Mouse (Mus musculus) embryonic facial prominence, embryonic 10.5 days (tissue): ENCODE data around the gene Shf. TPM values are rescaled to one million over a fixed set of nuclear protein-coding genes. Genes with fewer than 3 reads are reported as not detected.
A peak's percentile ranks its signal among the peaks of the same experiment; 100 is the strongest.

ENCODE experiments used
- DNase-seq: peaks from one replicate; pipeline ENCODE4 v3.0.0-alpha.2; 2017; ENCODE audit warnings: low spot score
- H3K27ac ChIP-seq: fragments of 300-500 bp; sonication (generic); replicated peaks from 2 replicates; pipeline ENCODE4 v1.5.1; 2016; ENCODE audit warnings: mild to moderate bottlenecking
- H3K27me3 ChIP-seq: fragments of 300-500 bp; sonication (generic); replicated peaks from 2 replicates; pipeline ENCODE4 v1.6.1; 2016; ENCODE audit warnings: low read depth, mild to moderate bottlenecking; ENCODE audit not compliant: poor library complexity, severe bottlenecking
- H3K36me3 ChIP-seq: fragments of 300-500 bp; sonication (generic); replicated peaks from 2 replicates; pipeline ENCODE4 v1.6.1; 2016; ENCODE audit warnings: mild to moderate bottlenecking, moderate library complexity
- H3K4me1 ChIP-seq: fragments of 300-500 bp; sonication (generic); 2 replicates; pipeline ENCODE4 v1.6.1; 2016
- H3K4me3 ChIP-seq: fragments of 300-500 bp; sonication (generic); 2 replicates; pipeline ENCODE4 v1.5.1; 2016; ENCODE audit warnings: mild to moderate bottlenecking, moderate library complexity
- H3K9me3 ChIP-seq: fragments of 300-500 bp; sonication (generic); 2 replicates; pipeline ENCODE4 v1.6.1; 2016; ENCODE audit warnings: mild to moderate bottlenecking
- WGBS: fragments of 180-500 bp; shearing (Covaris S2); methylation state at CpG from one replicate; pipeline ENCODE4 v1.1.7; 2016; 5-methylcytosine and 5-hydroxymethylcytosine counted together
- polyA plus RNA-seq: library from polyadenylated mRNA; unstranded; fragments of >200 nt; fragmentation: Nextera tagmentation; extraction: Ambion mirVana; gene quantifications from 2 replicates; pipeline ENCODE4 v1.2.1, GENCODE M21; 2016

Shf gene
- polyA plus RNA-seq, 1 experiment from 2014 or later = 4.7 TPM

DNA sequence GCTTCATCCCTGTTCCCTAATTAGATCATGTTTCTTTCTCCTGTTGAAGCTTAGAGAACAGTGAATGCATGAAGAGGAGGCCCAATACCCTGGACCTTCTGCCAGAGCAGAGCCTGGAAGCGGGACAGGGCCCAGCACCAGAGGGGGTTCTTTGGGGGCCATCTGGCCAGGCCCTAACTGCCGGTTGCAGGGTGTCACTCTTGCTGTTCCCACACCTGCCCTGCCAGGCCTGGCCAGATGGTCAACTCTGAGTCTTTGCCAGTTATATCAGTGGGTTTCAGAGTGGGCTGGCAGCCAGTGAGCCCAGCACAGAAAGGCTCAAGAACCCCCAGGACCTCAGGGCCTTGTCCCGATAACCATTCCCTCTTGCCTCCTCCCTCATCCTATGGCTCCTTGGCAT, 2.9 kb downstream of the Shf start:
- Histone ChIP-seq H3K36me3 (peaks cover 29% of the 10 kb centered on the region), H3K9me3 (no peaks in the 10 kb centered on the region), H3K4me3 (peak overlapping the region; percentile 97; the same call in 1 of the 2 replicates), H3K27ac (peak overlapping the region; percentile 54; the same call in 1 of the 2 replicates), H3K4me1 (peaks cover 50% of the 10 kb centered on the region), H3K27me3 (peaks cover 17% of the 10 kb centered on the region)
- no peak for DNase-seq
- 84% methylated on average over 3 of the region's 3 CpGs for WGBS

DNA sequence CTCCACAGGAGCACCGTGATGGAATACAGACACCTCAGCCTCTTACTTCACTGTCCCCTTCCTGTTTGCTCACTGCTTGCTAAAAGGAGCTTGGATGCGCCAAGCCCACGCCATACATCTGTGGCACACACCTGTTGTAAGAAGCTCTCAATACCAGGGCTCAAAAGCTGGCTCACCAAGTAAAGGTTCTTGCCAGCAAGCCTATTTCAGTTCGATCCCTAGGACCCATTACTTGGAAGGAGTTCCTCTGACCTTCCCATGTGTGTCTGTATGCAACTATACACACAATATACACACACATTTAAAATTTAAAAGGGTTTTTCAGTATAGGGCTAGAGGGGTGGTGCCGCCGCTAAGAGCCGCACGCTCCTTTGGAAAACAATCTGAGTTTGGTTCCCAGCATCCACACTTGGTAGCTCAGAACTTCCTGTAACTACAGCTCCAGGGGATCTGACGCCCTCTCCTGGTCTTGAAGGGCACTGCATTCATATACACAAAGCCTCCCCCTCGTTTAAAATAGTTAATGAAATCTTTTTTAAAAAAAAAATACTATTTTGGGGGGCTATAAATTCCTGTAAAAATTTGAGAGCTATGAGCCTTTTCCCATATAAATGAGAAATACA, 3.6 kb downstream of the Shf start:
- no peak for DNase-seq
- WGBS = 88% methylated on average over 10 of the region's 10 CpGs
- H3K27me3 ChIP-seq = peaks cover 10% of the 10 kb centered on the region
- peaks cover 31% of the 10 kb centered on the region for H3K36me3 ChIP-seq
- H3K4me1 ChIP-seq = peaks cover 55% of the 10 kb centered on the region
- no peaks in the 10 kb centered on the region for H3K9me3 ChIP-seq
- no peak overlapping the region for H3K27ac ChIP-seq
- no peak overlapping the region for H3K4me3 ChIP-seq

DNA sequence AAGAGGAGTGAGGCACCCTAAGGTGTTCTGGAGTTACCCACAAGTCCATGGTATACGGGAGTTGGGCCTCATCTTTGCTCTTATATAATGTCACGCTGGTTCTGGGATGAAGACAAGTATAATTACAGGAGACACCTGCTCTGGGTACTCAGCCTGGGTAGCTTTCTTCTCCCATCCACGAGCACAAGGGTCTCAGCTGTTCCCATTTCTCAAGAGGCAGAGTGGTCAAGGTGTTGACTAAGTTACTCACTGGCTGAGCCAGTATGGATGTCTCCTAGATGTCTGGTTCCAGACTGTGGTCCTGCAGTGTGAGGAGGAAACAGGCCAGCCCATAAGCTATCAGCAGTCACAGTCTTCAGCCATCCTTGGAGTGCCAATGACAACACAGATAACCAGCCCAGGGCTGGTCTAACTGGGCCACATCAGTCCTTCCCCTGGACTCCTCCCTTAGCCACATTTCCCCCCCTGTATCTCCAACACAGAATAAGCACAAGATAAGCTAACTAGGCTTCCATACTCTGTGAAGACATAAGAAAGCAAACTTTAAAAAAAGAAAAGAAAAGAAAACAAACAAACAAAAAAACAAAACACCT, 4.5 kb downstream of the Shf start:
- H3K36me3 ChIP-seq = peaks cover 40% of the 10 kb centered on the region
- H3K9me3 ChIP-seq = no peaks in the 10 kb centered on the region
- no peak overlapping the region for H3K27ac ChIP-seq
- H3K27me3 ChIP-seq = peaks cover 1% of the 10 kb centered on the region
- H3K4me1 ChIP-seq = peaks cover 52% of the 10 kb centered on the region
- DNase-seq = no peak
- 90% methylated on average over 3 of the region's 3 CpGs for WGBS
- H3K4me3 ChIP-seq = no peak overlapping the region

DNA sequence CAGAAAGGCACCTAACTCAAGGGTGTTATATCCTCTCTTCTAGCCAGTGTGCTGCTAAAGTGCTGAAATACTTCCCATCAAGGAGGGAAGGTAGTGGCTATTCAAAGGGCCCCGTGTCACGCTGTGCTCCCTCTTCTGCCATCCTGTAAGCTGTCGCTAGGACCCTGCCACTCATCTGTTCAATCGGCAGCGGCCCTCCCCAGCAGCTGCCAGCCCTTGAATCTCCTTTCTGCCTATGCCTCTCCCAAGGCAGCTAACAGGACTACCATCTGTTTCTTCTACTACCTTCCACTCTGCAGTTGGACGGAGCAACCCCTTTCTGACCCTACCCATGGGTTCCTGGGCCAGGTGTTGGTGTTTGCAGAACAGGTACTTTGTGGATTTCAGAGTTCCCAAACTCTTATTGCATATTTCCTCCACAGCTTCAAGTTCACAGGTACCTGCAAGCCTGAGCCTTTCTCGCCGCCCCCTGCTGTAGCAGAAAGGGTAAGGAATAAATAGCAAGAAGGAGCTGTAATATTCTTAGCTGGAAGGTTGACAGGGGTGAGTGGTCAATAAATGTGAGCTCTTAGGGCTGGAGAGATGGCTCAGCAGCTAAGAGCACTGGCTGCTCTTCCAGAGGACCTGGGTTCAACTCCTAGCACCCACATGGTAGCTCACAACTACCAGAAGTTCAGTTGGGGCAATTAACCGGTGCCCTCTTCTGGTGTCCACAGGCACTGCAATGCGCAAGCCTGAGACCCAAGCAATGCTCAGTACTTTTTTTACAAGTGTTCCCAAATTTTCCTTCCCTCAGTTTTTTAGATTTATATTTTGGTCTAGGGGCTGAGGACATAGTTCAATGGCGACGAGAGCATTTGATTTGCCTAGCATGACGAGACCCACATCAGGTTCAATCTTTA, 6.1 kb downstream of the Shf start:
- Histone ChIP-seq H3K27ac (no peak overlapping the region), H3K36me3 (peaks cover 53% of the 10 kb centered on the region), H3K4me3 (no peak overlapping the region), H3K4me1 (peaks cover 43% of the 10 kb centered on the region), H3K9me3 (no peaks in the 10 kb centered on the region), H3K27me3 (no peaks in the 10 kb centered on the region)
- no peak for DNase-seq
- 87% methylated on average over 13 of the region's 13 CpGs for WGBS

DNA sequence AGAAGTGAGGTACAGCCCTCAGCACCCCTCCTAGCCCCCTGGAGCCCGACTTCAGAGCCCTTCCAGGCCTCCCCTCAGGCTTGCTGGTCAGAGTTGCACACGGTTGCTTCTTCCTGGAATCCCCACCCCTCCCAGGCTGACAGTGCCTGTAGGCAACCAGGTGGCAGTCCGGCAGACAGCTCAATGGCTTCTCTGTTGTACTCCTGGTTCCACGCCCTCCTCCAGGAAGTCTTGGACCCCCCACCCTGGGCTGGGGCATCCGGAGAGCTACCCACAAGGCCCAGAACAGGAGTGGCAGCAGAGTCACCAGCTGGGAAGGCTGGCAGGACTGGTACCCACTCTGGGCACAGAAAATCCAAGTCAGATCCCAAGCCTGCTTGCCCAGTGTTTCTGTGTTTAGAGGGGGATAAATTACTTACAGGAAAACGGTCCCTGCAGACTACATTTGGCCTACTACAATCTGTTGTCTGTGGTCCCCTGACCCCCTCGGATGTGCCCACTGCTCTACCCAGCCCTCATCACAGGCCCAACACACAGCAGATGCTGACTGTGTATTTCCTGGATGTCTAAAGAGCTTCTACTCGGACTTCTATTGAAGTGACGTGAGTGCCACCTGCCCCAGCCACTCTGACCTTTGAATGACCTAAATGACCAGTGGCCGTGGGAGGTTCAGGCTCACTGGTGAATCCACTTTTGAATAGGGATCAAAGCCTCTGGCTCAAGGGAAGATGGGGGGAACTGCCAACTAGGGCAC, 6.9 kb downstream of the Shf start:
- Histone ChIP-seq H3K27ac (no peak overlapping the region), H3K27me3 (no peaks in the 10 kb centered on the region), H3K4me3 (no peak overlapping the region), H3K4me1 (peaks cover 35% of the 10 kb centered on the region), H3K36me3 (peaks cover 61% of the 10 kb centered on the region), H3K9me3 (no peaks in the 10 kb centered on the region)
- DNase-seq = no peak
- 49% methylated on average over 10 of the region's 10 CpGs for WGBS

DNA sequence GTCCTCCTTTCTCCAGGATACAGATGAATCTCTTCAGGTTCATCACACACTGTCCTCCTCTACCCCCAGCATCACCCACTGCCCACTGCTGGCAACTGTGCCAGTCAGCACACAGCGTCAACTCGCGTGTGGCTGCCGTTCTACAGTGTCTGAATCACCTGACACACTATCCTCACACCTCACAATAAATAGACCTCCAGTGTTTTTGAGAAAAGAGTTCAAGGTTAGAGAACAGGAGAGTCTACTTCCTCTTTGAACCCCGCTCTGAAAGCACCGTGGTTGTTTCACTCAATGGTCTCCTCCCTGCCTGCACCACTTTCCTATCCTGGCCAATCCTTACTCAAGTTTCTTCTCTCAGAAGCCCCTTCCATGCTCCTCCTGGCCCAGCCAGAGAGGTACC, 7.8 kb downstream of the Shf start:
- Histone ChIP-seq H3K9me3 (no peaks in the 10 kb centered on the region), H3K4me1 (peaks cover 26% of the 10 kb centered on the region), H3K36me3 (peaks cover 69% of the 10 kb centered on the region), H3K27ac (no peak overlapping the region), H3K4me3 (no peak overlapping the region), H3K27me3 (no peaks in the 10 kb centered on the region)
- WGBS = 90% methylated on average over 6 of the region's 6 CpGs
- no peak for DNase-seq

DNA sequence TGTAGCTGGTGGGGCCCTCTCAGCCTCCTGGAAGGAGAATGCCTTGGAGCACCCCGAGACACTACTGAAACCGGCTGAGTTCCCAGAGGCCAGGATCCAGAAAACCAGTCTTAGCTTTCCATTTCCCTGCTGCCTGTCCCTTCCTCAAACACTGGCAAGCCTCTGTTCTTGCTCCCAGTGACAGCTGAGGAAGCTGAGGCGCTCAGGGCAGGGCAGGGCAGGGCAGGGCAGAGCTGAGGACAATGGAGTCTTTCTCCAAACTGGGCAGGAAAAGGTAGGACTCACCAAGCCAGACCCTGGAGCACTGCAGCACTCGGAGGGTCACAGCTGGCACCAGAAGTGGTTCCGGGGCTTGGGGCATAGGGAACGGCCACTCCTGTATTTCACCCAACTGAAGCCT, 8.7 kb downstream of the Shf start:
- 0 out of 2 replicates have a peak overlapping the region, but pooled peaks have one; percentile 5 for H3K4me3 ChIP-seq
- no peak for DNase-seq
- no peaks in the 10 kb centered on the region for H3K9me3 ChIP-seq
- 0 out of 2 replicates have a peak overlapping the region, but pooled peaks have one; percentile 19 for H3K27ac ChIP-seq
- H3K4me1 ChIP-seq = peaks cover 21% of the 10 kb centered on the region
- peaks cover 78% of the 10 kb centered on the region for H3K36me3 ChIP-seq
- H3K27me3 ChIP-seq = no peaks in the 10 kb centered on the region
- WGBS = 51% methylated on average over 6 of the region's 6 CpGs

DNA sequence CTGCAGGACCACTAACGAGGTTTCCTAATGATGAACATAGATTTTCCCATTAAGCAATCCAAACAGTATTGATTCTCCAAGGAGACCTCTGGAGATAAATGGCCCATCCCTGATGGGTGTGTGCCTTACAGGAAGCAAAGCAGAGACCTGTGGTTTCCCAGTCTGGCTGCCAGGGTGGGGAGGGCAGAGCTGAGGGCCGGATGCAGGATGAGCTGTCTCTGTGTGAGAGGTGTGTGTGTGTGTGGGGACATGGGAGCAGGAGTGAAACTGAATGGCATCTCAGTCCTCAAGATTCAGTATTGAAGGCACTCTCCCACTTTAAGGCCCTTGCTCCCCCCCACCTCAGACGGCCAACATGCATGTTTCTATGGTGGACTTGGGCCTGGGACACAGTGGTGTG, 12.8 kb downstream of the Shf start:
- no peak overlapping the region for H3K27ac ChIP-seq
- peaks cover 28% of the 10 kb centered on the region for H3K4me1 ChIP-seq
- WGBS = 84% methylated on average over 3 of the region's 3 CpGs
- H3K36me3 ChIP-seq = peaks cover 89% of the 10 kb centered on the region
- H3K4me3 ChIP-seq = no peak overlapping the region
- H3K27me3 ChIP-seq = no peaks in the 10 kb centered on the region
- H3K9me3 ChIP-seq = no peaks in the 10 kb centered on the region
- no peak for DNase-seq

DNA sequence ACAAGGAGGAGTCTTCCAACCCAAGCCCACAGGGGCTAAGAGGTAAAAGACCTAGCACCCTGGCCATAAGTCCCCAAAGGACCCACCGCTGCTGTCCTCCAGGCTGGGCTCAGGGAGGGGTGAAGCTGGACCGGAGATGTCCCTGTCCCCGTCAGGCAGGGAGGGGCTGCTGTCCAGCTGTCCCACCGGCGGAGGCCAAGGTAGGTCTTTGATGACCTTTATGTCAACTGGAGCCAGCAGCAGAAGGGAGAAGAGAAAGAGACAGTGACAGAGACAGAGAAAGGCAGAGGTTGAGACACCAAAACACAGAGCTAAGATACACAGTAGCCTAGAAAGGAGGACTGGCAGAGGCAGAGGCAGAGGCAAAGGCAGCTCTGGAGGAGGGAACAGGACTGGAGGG, 13.6 kb downstream of the Shf start:
- Histone ChIP-seq H3K9me3 (no peaks in the 10 kb centered on the region), H3K27ac (no peak overlapping the region), H3K36me3 (peaks cover 90% of the 10 kb centered on the region), H3K27me3 (no peaks in the 10 kb centered on the region), H3K4me3 (no peak overlapping the region), H3K4me1 (peaks cover 24% of the 10 kb centered on the region)
- 89% methylated on average over 5 of the region's 5 CpGs for WGBS
- no peak for DNase-seq

DNA sequence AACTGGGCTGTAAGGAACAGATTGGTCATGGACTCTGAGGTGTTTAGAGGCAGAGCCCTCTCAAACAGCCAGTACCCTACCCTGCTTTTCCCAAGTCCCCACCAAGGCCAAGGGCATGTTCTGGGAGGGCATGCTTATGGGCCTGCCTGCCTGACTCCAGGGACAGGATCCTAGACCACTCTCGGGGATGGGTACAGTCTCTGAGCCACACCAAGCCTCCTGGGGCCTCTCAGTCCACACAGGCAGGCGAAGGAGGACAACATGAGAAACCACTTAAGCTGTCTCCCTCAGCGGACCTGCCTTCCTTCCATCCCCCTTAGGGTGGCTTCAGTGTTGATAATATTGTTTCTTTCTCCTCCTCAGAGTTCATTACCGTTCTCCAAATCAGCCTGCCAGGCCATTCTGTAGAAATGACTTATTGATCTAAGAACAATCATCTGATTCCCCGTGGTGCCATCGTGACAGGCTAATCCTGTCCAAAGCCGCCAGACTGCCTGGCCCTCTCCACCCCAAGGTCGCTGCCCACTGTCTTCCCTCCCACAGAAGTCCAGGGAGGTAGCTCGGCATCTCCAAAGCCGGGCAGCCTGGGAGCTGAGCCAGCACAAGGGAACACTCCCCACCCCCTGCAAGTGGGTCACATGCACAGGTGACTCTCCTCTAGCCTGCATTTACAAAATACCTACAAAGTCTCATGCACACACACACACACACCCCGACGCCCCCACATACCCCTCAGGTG, 14.6 kb downstream of the Shf start:
- Histone ChIP-seq H3K4me1 (peaks cover 29% of the 10 kb centered on the region), H3K27ac (0 out of 2 replicates have a peak overlapping the region, but pooled peaks have one; percentile 36), H3K36me3 (peaks cover 80% of the 10 kb centered on the region), H3K9me3 (no peaks in the 10 kb centered on the region), H3K4me3 (no peak overlapping the region), H3K27me3 (no peaks in the 10 kb centered on the region)
- WGBS = 63% methylated on average over 12 of the region's 12 CpGs
- DNase-seq = no peak

DNA sequence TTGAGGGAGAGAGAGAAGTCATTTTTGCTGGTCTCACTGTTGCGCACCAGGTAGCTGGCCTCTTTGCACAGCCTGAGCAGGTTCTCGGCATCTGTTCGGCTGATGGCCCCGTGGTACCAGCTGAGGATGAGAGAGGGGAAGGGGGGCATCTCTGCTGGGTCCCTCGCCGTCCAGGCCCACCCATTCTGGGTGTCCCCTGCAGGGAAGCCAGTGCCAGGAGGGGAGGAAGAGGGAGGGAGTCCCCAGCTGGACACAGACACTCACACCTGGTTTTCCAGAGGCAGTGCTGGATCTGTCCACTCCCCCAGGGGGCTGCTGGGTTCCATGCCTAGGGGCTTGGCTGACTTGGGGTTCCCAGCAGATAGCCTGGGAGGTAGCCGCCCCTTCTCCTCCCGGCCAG, 15.2 kb downstream of the Shf start:
- DNase-seq = no peak
- Histone ChIP-seq H3K27me3 (no peaks in the 10 kb centered on the region), H3K36me3 (peaks cover 74% of the 10 kb centered on the region), H3K27ac (0 out of 2 replicates have a peak overlapping the region, but pooled peaks have one; percentile 36), H3K4me1 (peaks cover 33% of the 10 kb centered on the region), H3K4me3 (no peak overlapping the region), H3K9me3 (no peaks in the 10 kb centered on the region)
- WGBS = 81% methylated on average over 8 of the region's 8 CpGs
